Comparison of ENCODE assay signal across 19 mouse cellular contexts in genomic region chr10:18664794-18665193, GRCm38 (mm10).
DNase-seq lines count a peak whose midpoint lies in the region; ATAC-seq and TF ChIP-seq lines count a peak whose summit lies in the region.
"Had no signal": no experiment of that assay in that cellular context is flagged by ENCODE, and none has a peak within 500 bp of the region (broad histone marks: within the 10 kb centered on the region; RNA-seq: fewer than 3 reads in every experiment).

No protein-coding gene starts in this region.

- no peak overlapping the region for H3K4me3 ChIP-seq in heart, embryonic 16.5 days (ENCODE audit: low read length)
- no peak overlapping the region for H3K4me3 ChIP-seq in kidney, adult 2 months (ENCODE audit: insufficient read depth, low read depth, low read length)
- H3K4me3 ChIP-seq: embryonic facial prominence, embryonic 10.5 days; forebrain, embryonic 13.5 days; heart, adult 2 months; heart, embryonic 12.5 days had no signal

- no peaks in the 10 kb centered on the region for H3K4me1 ChIP-seq in heart, embryonic 16.5 days (ENCODE audit: control insufficient read depth, insufficient read depth, low read length)
- H3K4me1 ChIP-seq in kidney, adult 2 months (ENCODE audit: control insufficient read depth, insufficient read depth, low read length) = peaks cover 2% of the 10 kb centered on the region; the same call in 1 of the 2 replicates
- H3K4me1 ChIP-seq: embryonic facial prominence, embryonic 10.5 days; forebrain, embryonic 13.5 days; heart, embryonic 12.5 days had no signal

- 83% methylated on average over 11 of the region's 11 CpGs for WGBS in heart, embryonic 16.5 days
- WGBS in kidney, adult 2 months = 95% methylated on average over 11 of the region's 11 CpGs

- TF ChIP-seq POLR2A in kidney, adult 2 months (IDR thresholded peaks at IDR 0.05; ENCODE audit: low read depth, low read length) = no peak

- H3K27me3 ChIP-seq in heart, embryonic 16.5 days (ENCODE audit: control insufficient read depth, insufficient read depth, low read length) = no peaks in the 10 kb centered on the region
- H3K27me3 ChIP-seq in kidney, adult 2 months (replicated peaks; ENCODE audit: control insufficient read depth, insufficient read depth, low read length) = no peaks in the 10 kb centered on the region
- H3K27me3 ChIP-seq: forebrain, embryonic 13.5 days; heart, embryonic 12.5 days had no signal

- no peak overlapping the region for H3K9ac ChIP-seq in heart, embryonic 16.5 days (ENCODE audit: low read length)
- H3K9ac ChIP-seq: forebrain, embryonic 13.5 days; forebrain, postnatal 0 days; heart, embryonic 12.5 days had no signal

- no peak for DNase-seq in heart, adult 8-10 months (ENCODE audit: low spot score)
- DNase-seq in naive thymus-derived CD4-positive, alpha-beta T cell, adult 2 months (ENCODE audit: low read depth) = peak; percentile 10
- DNase-seq in thymus, postnatal 0 days (ENCODE audit: low spot score) = peak; percentile 84
- DNase-seq in thymus, postnatal 36 days = peak; percentile 66 to 85
- DNase-seq in urinary bladder, postnatal 4 days (ENCODE audit: low spot score in 2 of 2) = no peak
- DNase-seq in kidney, adult 2 months = no peak
- DNase-seq: adrenal gland, adult 2 months; adrenal gland, postnatal 25 days; cerebellum, adult 18-20 months; cerebellum, adult 9-11 months; cerebellum, postnatal 36 days; forebrain, postnatal 0 days; gastrocnemius, postnatal 14 days; heart, adult 2 months; heart, postnatal 36 days had no signal

- no peak for TF ChIP-seq CTCF in kidney, adult 2 months (conservative IDR thresholded peaks at IDR 0.05; ENCODE audit: insufficient read depth, insufficient read length, low read depth, low read length)

- H3K36me3 ChIP-seq in heart, embryonic 16.5 days (ENCODE audit: control insufficient read depth, insufficient read depth) = no peaks in the 10 kb centered on the region
- no peaks in the 10 kb centered on the region for H3K36me3 ChIP-seq in kidney, adult 2 months (ENCODE audit: control insufficient read depth, insufficient read depth, low read length)
- H3K36me3 ChIP-seq: embryonic facial prominence, embryonic 10.5 days had no signal

- peak; percentile 60; the same call in 1 of the 2 replicates for ATAC-seq in heart, embryonic 16.5 days (replicated peaks; ENCODE audit: extremely low read depth, insufficient read depth, low FRiP score)
- ATAC-seq: forebrain, embryonic 13.5 days; forebrain, postnatal 0 days had no signal

- H3K27ac ChIP-seq in heart, embryonic 16.5 days (ENCODE audit: low read length) = no peak overlapping the region
- H3K27ac ChIP-seq in kidney, adult 2 months (ENCODE audit: insufficient read depth, low read depth, low read length) = no peak overlapping the region
- H3K27ac ChIP-seq: embryonic facial prominence, embryonic 10.5 days; forebrain, embryonic 13.5 days; heart, adult 2 months had no signal

- no peak overlapping the region for H3K4me2 ChIP-seq in heart, embryonic 16.5 days (ENCODE audit: low read depth, low read length)
- H3K4me2 ChIP-seq: forebrain, embryonic 13.5 days; heart, embryonic 12.5 days had no signal

- H3K9me3 ChIP-seq in heart, embryonic 16.5 days (replicated peaks; ENCODE audit: control insufficient read depth, low read length) = no peaks in the 10 kb centered on the region; the same call in 1 of the 2 replicates
- H3K9me3 ChIP-seq: embryonic facial prominence, embryonic 10.5 days had no signal

Comparison
In these comparisons a context has a peak if more than half of its experiments do, and no peak if none do; other contexts are left out.
1. DNase-seq: peak in naive thymus-derived CD4-positive, alpha-beta T cell, adult 2 months (single experiment), thymus, postnatal 0 days (single experiment) and thymus, postnatal 36 days (2 of 2); none in heart, adult 8-10 months (single experiment), urinary bladder, postnatal 4 days (0 of 2) and kidney, adult 2 months (single experiment).